Mouse (Mus musculus): ENCODE data around the gene Mpp2. TPM values are rescaled to one million over a fixed set of nuclear protein-coding genes. Genes with fewer than 3 reads are reported as not detected.

The Mpp2 gene
- polyA plus RNA-seq, 1 experiment from 2014 or later: 8.8 TPM

DNA sequence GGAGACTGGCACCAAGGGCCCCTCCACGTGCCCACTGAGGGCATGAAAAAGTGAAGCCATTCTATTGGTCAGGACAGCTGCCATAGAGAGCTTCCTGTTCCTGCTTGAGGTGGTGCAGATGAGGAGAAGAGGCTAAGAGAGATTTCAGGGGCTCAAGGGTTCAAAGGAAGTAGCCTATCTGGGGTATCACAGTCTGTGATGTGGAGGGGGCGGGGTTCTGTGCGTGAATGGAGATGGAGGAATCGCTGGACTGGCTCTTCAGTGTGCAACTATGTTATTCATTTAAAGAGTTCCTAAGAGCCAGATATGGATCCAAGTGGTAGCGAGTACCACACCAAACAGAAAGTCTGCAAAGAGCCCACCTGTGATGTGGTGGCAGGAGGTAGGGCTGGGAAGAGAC lies 8.1 kb upstream of the Mpp2 start:
- no peak for ATAC-seq (ENCODE audit: insufficient number of reproducible peaks, low FRiP score, low TSS enrichment, low read depth)
- peak overlapping the region; percentile 32 for H3K4me3 ChIP-seq
- H3K36me3 ChIP-seq: no peaks in the 10 kb centered on the region
- peaks cover 12% of the 10 kb centered on the region; the same call in 1 of the 2 replicates for H3K27me3 ChIP-seq
- H3K27ac ChIP-seq: peak overlapping the region; percentile 43; the same call in 1 of the 2 replicates
- no peak overlapping the region for H3K9ac ChIP-seq
- WGBS: 75% methylated on average over 5 of the region's 5 CpGs
- H3K4me1 ChIP-seq: peaks cover 17% of the 10 kb centered on the region
- peak overlapping the region; percentile 50 for H3K4me2 ChIP-seq
- no peaks in the 10 kb centered on the region for H3K9me3 ChIP-seq

DNA sequence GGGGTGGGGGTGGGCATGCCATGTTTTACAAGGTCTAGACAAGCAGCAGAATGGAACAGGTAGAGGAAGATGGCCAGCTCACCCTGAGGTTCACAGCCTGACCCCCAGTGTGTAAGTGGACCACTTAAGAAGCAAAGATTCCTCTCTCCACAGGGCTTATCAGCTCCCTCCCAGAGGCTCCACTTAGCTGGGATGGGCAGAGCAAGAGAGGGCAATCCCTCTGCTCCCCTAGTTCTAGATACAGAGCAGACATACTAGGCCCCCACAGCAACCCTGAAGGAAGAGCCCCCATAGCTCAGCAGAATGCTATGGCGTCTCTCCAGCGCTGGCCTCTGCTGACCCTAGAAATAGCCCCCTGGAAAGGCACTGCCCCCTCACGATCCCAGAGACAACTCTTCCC lies 7.4 kb upstream of the Mpp2 start:
- no peaks in the 10 kb centered on the region for H3K9me3 ChIP-seq
- H3K4me3 ChIP-seq: no peak overlapping the region
- peaks cover 5% of the 10 kb centered on the region; the same call in 1 of the 2 replicates for H3K27me3 ChIP-seq
- H3K9ac ChIP-seq: no peak overlapping the region
- peaks cover 17% of the 10 kb centered on the region for H3K4me1 ChIP-seq
- 87% methylated on average over 3 of the region's 3 CpGs for WGBS
- H3K4me2 ChIP-seq: no peak overlapping the region
- ATAC-seq (ENCODE audit: insufficient number of reproducible peaks, low FRiP score, low TSS enrichment, low read depth): no peak
- no peaks in the 10 kb centered on the region for H3K36me3 ChIP-seq
- no peak overlapping the region for H3K27ac ChIP-seq

DNA sequence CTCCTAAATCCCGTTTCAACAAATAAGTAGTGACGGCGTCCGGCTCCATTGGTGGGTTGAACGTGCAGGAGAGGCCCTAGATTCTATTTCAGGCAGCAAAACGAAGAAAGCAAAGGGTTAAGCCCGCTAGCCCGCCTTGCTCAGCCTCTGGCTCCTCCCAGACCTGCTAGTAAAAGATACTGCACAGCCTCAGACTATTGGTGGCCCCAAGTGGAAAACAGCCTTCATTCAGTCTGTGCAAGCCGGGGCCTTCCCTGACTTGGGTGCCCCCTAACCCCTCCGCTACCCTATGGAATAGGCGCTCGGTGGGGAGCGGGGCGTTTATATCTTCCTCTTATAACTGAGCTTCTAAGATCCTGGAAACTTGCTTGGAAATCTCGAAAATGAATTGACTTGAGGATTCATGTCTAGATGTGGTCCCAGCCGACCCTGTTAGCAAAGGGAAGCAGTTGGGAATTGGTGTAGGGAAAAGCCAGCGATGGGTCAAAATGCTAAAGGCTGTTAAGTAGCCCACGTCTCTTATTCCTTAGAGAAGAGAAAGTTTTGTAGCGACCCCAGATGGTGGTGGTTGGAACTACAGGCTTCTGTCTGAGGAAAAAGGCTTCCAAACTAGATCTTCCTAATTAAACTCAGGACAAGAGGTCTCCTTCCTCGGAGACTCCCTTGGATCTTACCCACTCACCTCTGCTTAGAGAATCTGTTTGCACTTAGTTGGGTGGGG lies 933 bp upstream of the Mpp2 start:
- H3K4me3 ChIP-seq: peak overlapping the region; percentile 68
- no peaks in the 10 kb centered on the region for H3K36me3 ChIP-seq
- H3K4me2 ChIP-seq: peak overlapping the region; percentile 92
- H3K4me1 ChIP-seq: peaks cover 26% of the 10 kb centered on the region
- H3K27me3 ChIP-seq: no peaks in the 10 kb centered on the region
- peak overlapping the region; percentile 89 for H3K27ac ChIP-seq
- 0 out of 2 replicates have a peak, but pooled peaks have one; percentile 57 for ATAC-seq (ENCODE audit: insufficient number of reproducible peaks, low FRiP score, low TSS enrichment, low read depth)
- 0 out of 2 replicates have a peak overlapping the region, but pooled peaks have one; percentile 58 for H3K9ac ChIP-seq
- no peaks in the 10 kb centered on the region for H3K9me3 ChIP-seq
- WGBS: under 1% methylated on average over 20 of the region's 20 CpGs

DNA sequence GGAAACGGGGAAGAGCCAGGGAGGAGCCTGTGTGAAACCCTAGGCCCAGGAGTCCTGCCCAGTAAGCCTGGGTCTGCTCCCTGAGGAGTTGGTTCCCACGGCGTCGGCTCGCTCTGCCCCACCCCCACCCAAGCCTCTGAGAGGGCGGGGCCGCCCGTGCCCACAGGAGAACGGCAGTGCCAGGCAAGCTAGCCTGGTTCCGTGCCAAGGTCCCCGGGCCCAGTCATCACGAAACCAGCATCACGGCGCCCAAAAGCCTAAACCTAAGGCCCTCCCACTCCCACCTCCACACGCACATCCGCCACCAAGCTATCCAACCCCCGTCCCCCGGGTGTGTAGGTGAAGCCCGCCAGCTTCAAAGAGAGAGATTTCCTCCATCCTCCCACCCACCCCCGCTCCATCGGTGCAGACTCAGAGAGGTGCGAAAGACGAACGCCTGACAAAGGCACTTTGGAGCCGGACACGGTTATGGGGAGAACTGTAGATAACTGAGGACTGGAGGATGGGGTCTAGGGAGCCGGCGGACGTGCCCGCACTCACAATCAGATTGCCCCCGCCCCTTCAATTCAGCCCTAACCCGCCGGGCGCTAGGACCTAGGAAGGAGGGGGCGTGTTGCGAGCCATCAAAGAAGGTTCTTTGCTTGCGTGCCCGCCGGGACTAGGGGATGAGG lies 1.1 kb downstream of the Mpp2 start:
- H3K4me1 ChIP-seq: peaks cover 36% of the 10 kb centered on the region
- under 1% methylated on average over 39 of the region's 39 CpGs for WGBS
- H3K9me3 ChIP-seq: no peaks in the 10 kb centered on the region
- peak overlapping the region; percentile 68 for H3K4me3 ChIP-seq
- H3K27me3 ChIP-seq: no peaks in the 10 kb centered on the region
- peak; percentile 68 for ATAC-seq (ENCODE audit: insufficient number of reproducible peaks, low FRiP score, low TSS enrichment, low read depth)
- no peaks in the 10 kb centered on the region for H3K36me3 ChIP-seq
- H3K4me2 ChIP-seq: peak overlapping the region; percentile 92
- H3K9ac ChIP-seq: peak overlapping the region; percentile 58
- H3K27ac ChIP-seq: peak overlapping the region; percentile 89

DNA sequence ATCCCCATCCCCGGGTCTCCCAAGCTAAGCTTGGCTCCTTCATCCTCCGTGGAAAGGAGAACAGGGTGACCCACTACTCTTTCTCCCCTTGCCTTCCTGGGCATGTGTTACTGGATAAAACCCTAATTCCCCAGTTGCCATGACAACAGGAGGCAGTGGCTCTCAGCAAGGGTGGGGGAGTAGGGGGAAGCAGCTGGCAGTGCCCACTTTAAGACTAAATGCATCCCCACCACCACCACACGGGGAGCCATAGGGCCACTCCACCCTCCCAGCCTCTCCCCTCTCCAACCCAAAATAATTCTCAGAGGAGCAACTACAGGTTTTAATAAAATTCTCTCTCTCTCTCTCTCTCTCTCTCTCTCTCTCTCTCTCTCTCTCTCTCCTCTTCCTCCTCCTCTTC lies 2.0 kb downstream of the Mpp2 start:
- Histone ChIP-seq H3K36me3 (no peaks in the 10 kb centered on the region), H3K4me1 (peaks cover 43% of the 10 kb centered on the region), H3K27ac (peak overlapping the region; percentile 89; the same call in 1 of the 2 replicates), H3K4me2 (peak overlapping the region; percentile 92), H3K9ac (no peak overlapping the region), H3K9me3 (no peaks in the 10 kb centered on the region), H3K4me3 (peak overlapping the region; percentile 68; the same call in 1 of the 2 replicates), H3K27me3 (no peaks in the 10 kb centered on the region)
- ATAC-seq (ENCODE audit: insufficient number of reproducible peaks, low FRiP score, low TSS enrichment, low read depth): no peak
- WGBS: 17% methylated on average over 3 of the region's 3 CpGs

DNA sequence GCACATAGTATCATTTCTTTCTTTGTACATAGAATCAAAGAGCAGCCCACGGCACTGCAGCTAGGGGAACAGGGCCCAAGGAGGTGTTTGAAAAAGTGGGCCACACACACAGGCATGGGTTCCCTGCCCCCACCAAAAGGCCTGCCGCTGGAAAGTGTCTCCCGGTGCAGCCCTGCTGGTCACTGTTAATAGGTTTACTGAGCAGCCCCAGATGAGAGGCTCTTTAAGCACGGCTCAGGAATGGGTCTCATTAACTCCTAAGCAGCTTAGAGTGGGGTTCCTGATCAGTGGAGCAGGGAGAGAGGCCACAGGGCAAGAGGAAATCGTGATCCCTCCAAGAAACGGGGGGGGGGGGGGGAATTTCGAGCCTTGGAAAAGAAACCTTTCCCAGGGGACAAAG lies 4.2 kb downstream of the Mpp2 start:
- Histone ChIP-seq H3K36me3 (0 out of 2 replicates have a peak, but pooled peaks cover 5% of the 10 kb centered on the region), H3K9ac (no peak overlapping the region), H3K4me3 (no peak overlapping the region), H3K27me3 (no peaks in the 10 kb centered on the region), H3K4me1 (peaks cover 36% of the 10 kb centered on the region), H3K27ac (no peak overlapping the region), H3K9me3 (no peaks in the 10 kb centered on the region), H3K4me2 (no peak overlapping the region)
- WGBS: 31% methylated on average over 7 of the region's 7 CpGs
- ATAC-seq (ENCODE audit: insufficient number of reproducible peaks, low FRiP score, low TSS enrichment, low read depth): no peak

DNA sequence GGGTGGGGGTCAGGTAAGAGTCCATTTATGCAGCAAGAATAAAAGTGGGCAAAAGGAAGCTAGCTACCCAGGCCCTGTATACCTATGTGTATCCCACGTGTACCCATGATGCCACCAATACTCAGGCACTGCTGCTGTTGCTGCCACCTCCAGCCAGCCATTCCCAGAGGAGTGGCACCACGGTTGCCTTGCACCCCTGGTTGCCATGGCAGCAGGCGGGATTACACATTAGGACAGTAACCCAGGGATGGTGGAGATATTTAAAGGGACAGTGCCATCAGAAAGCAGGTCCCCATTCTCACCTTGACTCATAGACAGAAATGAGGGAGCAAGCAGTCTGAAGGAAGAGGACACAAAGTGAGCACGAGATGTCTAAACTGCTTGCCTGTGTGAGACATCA lies 5.1 kb downstream of the Mpp2 start:
- Histone ChIP-seq H3K4me2 (no peak overlapping the region), H3K4me1 (peaks cover 34% of the 10 kb centered on the region), H3K36me3 (0 out of 2 replicates have a peak, but pooled peaks cover 5% of the 10 kb centered on the region), H3K27ac (no peak overlapping the region), H3K9ac (no peak overlapping the region), H3K27me3 (no peaks in the 10 kb centered on the region), H3K9me3 (no peaks in the 10 kb centered on the region), H3K4me3 (no peak overlapping the region)
- 57% methylated on average over 4 of the region's 4 CpGs for WGBS
- ATAC-seq (ENCODE audit: insufficient number of reproducible peaks, low FRiP score, low TSS enrichment, low read depth): no peak

DNA sequence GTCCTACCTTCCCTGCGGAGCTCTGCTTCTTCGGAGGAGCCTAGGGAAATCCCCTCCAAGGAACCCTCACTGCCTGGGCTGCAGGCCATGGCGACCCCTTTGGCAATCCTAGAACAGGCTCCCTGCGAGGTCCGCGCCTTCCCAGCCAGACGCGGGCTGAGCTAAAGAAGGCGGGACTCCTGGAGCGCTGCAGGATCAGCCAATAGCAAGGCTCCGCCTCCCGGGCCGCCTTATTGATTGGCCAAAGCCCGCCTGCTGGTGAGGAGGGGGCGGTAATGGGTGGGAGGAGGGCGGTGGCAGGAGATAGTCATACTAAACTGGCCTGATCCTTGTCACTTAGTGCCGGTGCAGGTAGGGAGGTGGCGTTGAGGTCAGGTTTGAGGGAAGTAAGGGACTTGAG lies 6.0 kb downstream of the Mpp2 start:
- no peak overlapping the region for H3K27ac ChIP-seq
- peak overlapping the region; percentile 69 for H3K4me2 ChIP-seq
- no peaks in the 10 kb centered on the region for H3K27me3 ChIP-seq
- peak; percentile 80 for ATAC-seq (ENCODE audit: insufficient number of reproducible peaks, low FRiP score, low TSS enrichment, low read depth)
- peaks cover 28% of the 10 kb centered on the region for H3K4me1 ChIP-seq
- H3K9ac ChIP-seq: peak overlapping the region; percentile 37
- H3K9me3 ChIP-seq: no peaks in the 10 kb centered on the region
- under 1% methylated on average over 18 of the region's 18 CpGs for whole genome bisulfite sequencing
- H3K36me3 ChIP-seq: 0 out of 2 replicates have a peak, but pooled peaks cover 5% of the 10 kb centered on the region
- peak overlapping the region; percentile 37 for H3K4me3 ChIP-seq

DNA sequence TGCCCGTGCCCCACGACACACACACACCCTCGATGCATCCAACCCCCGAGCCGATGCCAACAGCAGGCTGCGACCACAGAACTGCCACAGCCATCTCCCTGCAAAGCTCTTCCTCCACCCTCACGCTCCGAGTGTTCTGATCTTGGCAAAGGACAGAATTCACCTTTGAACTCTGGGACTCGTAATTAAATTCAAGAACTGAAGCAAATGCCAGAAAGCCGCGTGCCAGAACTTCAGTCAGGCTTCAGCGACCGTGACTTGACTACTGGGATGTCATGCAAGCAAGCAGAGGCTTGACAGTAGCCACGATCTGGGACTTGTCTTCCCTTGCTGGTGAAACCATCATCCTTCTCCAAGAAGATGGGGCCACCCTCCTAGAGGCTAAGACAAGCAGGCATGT lies 14.6 kb downstream of the Mpp2 start:
- Histone ChIP-seq H3K4me1 (peaks cover 7% of the 10 kb centered on the region; the same call in 1 of the 2 replicates), H3K27me3 (0 out of 2 replicates have a peak, but pooled peaks cover 2% of the 10 kb centered on the region), H3K27ac (no peak overlapping the region), H3K36me3 (no peaks in the 10 kb centered on the region), H3K4me2 (no peak overlapping the region), H3K9ac (no peak overlapping the region), H3K4me3 (no peak overlapping the region), H3K9me3 (no peaks in the 10 kb centered on the region)
- WGBS: 76% methylated on average over 14 of the region's 14 CpGs
- no peak for ATAC-seq (ENCODE audit: insufficient number of reproducible peaks, low FRiP score, low TSS enrichment, low read depth)

DNA sequence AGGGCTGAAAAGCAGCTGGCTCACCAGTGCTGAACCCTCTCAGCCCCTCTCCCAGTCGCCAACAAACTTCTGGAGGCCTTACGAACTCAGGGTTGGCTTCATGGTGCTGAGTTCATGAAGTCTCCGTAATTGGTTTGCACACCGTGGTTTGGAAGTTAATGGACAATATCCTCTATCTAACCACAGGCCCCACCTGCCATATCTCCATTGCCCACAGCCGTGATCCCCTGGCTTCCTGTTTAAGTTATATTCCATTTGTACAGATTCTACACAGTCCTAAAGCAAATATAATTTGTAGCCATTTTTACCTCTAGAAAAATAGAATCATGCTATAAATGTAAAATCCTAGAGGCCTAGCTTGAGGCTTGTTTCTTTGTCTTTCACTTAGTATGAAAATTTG lies 15.6 kb downstream of the Mpp2 start:
- no peak for ATAC-seq (ENCODE audit: insufficient number of reproducible peaks, low FRiP score, low TSS enrichment, low read depth)
- 73% methylated on average over 5 of the region's 5 CpGs for WGBS

DNA sequence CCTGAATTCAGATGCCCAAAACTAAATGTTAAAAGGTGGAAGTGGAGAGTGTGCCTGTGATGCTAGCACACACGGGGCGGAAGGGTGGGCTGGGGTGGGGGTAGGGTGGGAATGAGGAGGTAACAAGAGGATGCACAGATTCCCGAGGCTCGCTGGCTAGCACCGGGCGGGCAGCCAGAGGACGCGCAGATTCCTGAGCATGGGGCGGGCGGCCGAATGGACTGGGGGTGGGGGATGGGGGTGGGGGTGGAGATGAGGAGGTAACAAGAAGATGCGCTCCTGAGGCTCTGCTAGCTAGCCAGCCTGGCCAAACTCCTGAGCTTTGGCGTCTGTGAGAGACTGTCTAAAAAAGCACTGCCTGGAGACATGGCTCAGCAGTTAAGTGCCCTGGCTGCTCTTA lies 17.9 kb downstream of the Mpp2 start:
- no peaks in the 10 kb centered on the region for H3K9me3 ChIP-seq
- 0 out of 2 replicates have a peak overlapping the region, but pooled peaks have one; percentile 8 for H3K4me2 ChIP-seq
- 0 out of 2 replicates have a peak, but pooled peaks cover 2% of the 10 kb centered on the region for H3K27me3 ChIP-seq
- WGBS: 6% methylated on average over 13 of the region's 13 CpGs
- H3K27ac ChIP-seq: no peak overlapping the region
- no peaks in the 10 kb centered on the region for H3K36me3 ChIP-seq
- no peak overlapping the region for H3K4me3 ChIP-seq
- H3K4me1 ChIP-seq: peaks cover 7% of the 10 kb centered on the region; the same call in 1 of the 2 replicates
- H3K9ac ChIP-seq: no peak overlapping the region
- ATAC-seq (ENCODE audit: insufficient number of reproducible peaks, low FRiP score, low TSS enrichment, low read depth): no peak

More for the DNA sequence above, 15.6 kb downstream of the Mpp2 start:
- Histone ChIP-seq H3K4me3 (no peak overlapping the region), H3K4me2 (no peak overlapping the region), H3K27ac (no peak overlapping the region), H3K9me3 (no peaks in the 10 kb centered on the region), H3K4me1 (peaks cover 7% of the 10 kb centered on the region; the same call in 1 of the 2 replicates), H3K9ac (no peak overlapping the region), H3K36me3 (no peaks in the 10 kb centered on the region), H3K27me3 (0 out of 2 replicates have a peak, but pooled peaks cover 2% of the 10 kb centered on the region)

DNA sequence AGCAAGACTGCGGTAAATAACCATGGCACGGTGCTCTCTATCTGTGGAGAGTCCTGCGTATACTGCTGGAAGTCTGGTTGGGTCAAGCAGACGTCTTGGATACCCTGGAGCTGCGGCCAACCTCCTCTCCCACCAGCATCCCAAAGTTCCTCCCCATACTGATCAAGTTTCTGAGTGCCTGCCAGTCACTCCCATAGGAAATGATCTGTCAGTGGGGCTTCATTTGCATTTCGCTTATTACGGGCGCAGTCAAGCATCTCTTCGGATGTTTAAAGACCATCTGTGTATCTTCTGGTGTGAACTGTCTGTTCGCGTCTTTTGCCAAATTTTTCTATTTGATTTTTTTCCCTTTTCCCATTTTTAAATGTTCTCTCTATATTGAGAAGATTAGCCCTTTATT lies 18.7 kb downstream of the Mpp2 start:
- WGBS: 53% methylated on average over 11 of the region's 11 CpGs
- no peak overlapping the region for H3K4me2 ChIP-seq
- H3K4me3 ChIP-seq: no peak overlapping the region
- no peak overlapping the region for H3K27ac ChIP-seq
- peaks cover 7% of the 10 kb centered on the region; the same call in 1 of the 2 replicates for H3K4me1 ChIP-seq
- no peak for ATAC-seq (ENCODE audit: insufficient number of reproducible peaks, low FRiP score, low TSS enrichment, low read depth)
- H3K27me3 ChIP-seq: 0 out of 2 replicates have a peak, but pooled peaks cover 2% of the 10 kb centered on the region
- H3K36me3 ChIP-seq: no peaks in the 10 kb centered on the region
- H3K9ac ChIP-seq: no peak overlapping the region
- no peaks in the 10 kb centered on the region for H3K9me3 ChIP-seq
